Mouse (Mus musculus) megakaryocyte, embryonic 14.5 days (primary cell): ENCODE measurements around the gene E330017A01Rik. TPM values are rescaled to one million over a fixed set of nuclear protein-coding genes. Genes with fewer than 3 reads are reported as not detected.

ENCODE experiments used
- H3K27me3 ChIP-seq: replicated peaks from 2 replicates; pipeline ENCODE3; 2012; ENCODE audit warnings: inconsistent platforms
- H3K36me3 ChIP-seq: replicated peaks from 2 replicates; pipeline ENCODE3; 2012; ENCODE audit warnings: low read length, inconsistent platforms, mixed read lengths
- H3K4me1 ChIP-seq: 2 replicates; pipeline ENCODE4 v1.6.1; 2012; ENCODE audit warnings: inconsistent platforms
- H3K4me3 ChIP-seq: replicated peaks from 2 replicates; pipeline ENCODE3; 2012; ENCODE audit warnings: moderate library complexity, mild to moderate bottlenecking, inconsistent platforms
- H3K9me3 ChIP-seq: 2 replicates; pipeline ENCODE4 v1.6.1; 2012; ENCODE audit warnings: inconsistent platforms
- FLI1 ChIP-seq: IDR thresholded peaks from 2 replicates; pipeline ENCODE4 v1.6.1; 2012; ENCODE audit warnings: low read length, inconsistent platforms, mixed read lengths
- GATA1 ChIP-seq: IDR thresholded peaks from 3 replicates; pipeline ENCODE4 v1.6.1; 2012; ENCODE audit warnings: mixed read lengths, low read length, inconsistent platforms, borderline replicate concordance
- polyA plus RNA-seq: library from polyadenylated mRNA; stranded (reverse); fragments of >175 nt; gene quantifications from 2 replicates; pipeline ENCODE4 v1.2.3, GENCODE M21; 2012; ENCODE audit warnings: low replicate concordance; ENCODE audit not compliant: insufficient read depth

The E330017A01Rik gene
- polyA plus RNA-seq, 1 experiment, result not detected

GRCm38 (mm10) chr16:58629736-58630135 is 8.8 kb downstream of the E330017A01Rik start:
- no peak overlapping the region for H3K4me3 ChIP-seq
- H3K36me3 ChIP-seq, result no peaks in the 10 kb centered on the region
- H3K4me1 ChIP-seq, result peaks cover 55% of the 10 kb centered on the region
- no peaks in the 10 kb centered on the region for H3K9me3 ChIP-seq
- no peak for TF ChIP-seq GATA1
- no peak for TF ChIP-seq FLI1
- H3K27me3 ChIP-seq, result no peaks in the 10 kb centered on the region

- Histone ChIP-seq H3K4me1 (peaks cover 52% of the 10 kb centered on the region), H3K4me3 (no peak overlapping the region), H3K36me3 (no peaks in the 10 kb centered on the region), H3K27me3 (no peaks in the 10 kb centered on the region), H3K9me3 (no peaks in the 10 kb centered on the region)
- TF ChIP-seq GATA1 (no peak), FLI1 (no peak)
Observed at GRCm38 (mm10) chr16:58628968-58629367, 9.6 kb downstream of the E330017A01Rik start.

- TF ChIP-seq GATA1 (no peak), FLI1 (no peak)
Observed at GRCm38 (mm10) chr16:58628336-58628680, 10.2 kb downstream of the E330017A01Rik start.

GRCm38 (mm10) chr16:58627597-58628335 is 10.8 kb downstream of the E330017A01Rik start:
- Histone ChIP-seq H3K36me3 (no peaks in the 10 kb centered on the region), H3K27me3 (no peaks in the 10 kb centered on the region), H3K9me3 (no peaks in the 10 kb centered on the region), H3K4me1 (peaks cover 58% of the 10 kb centered on the region), H3K4me3 (no peak overlapping the region)
- TF ChIP-seq GATA1 (no peak), FLI1 (no peak)

More at GRCm38 (mm10) chr16:58628336-58628680, 10.2 kb downstream of the E330017A01Rik start:
- H3K4me1 ChIP-seq, result peaks cover 53% of the 10 kb centered on the region
- H3K4me3 ChIP-seq, result no peak overlapping the region
- no peaks in the 10 kb centered on the region for H3K9me3 ChIP-seq
- no peaks in the 10 kb centered on the region for H3K36me3 ChIP-seq
- no peaks in the 10 kb centered on the region for H3K27me3 ChIP-seq

GRCm38 (mm10) chr16:58623944-58624343 is 14.6 kb downstream of the E330017A01Rik start:
- Histone ChIP-seq H3K27me3 (no peaks in the 10 kb centered on the region), H3K4me1 (peaks cover 48% of the 10 kb centered on the region), H3K9me3 (no peaks in the 10 kb centered on the region), H3K4me3 (no peak overlapping the region), H3K36me3 (no peaks in the 10 kb centered on the region)
- TF ChIP-seq GATA1 (no peak), FLI1 (no peak)

GRCm38 (mm10) chr16:58623114-58623513 is 15.4 kb downstream of the E330017A01Rik start:
- TF ChIP-seq GATA1 (no peak), FLI1 (no peak)

GRCm38 (mm10) chr16:58622377-58622776 is 16.2 kb downstream of the E330017A01Rik start:
- TF ChIP-seq FLI1 (no peak), GATA1 (no peak)
- H3K9me3 ChIP-seq, result no peaks in the 10 kb centered on the region
- H3K4me1 ChIP-seq, result peaks cover 47% of the 10 kb centered on the region
- no peaks in the 10 kb centered on the region for H3K36me3 ChIP-seq
- no peaks in the 10 kb centered on the region for H3K27me3 ChIP-seq
- no peak overlapping the region for H3K4me3 ChIP-seq

More at GRCm38 (mm10) chr16:58623114-58623513, 15.4 kb downstream of the E330017A01Rik start:
- Histone ChIP-seq H3K36me3 (no peaks in the 10 kb centered on the region), H3K27me3 (no peaks in the 10 kb centered on the region), H3K4me1 (peaks cover 46% of the 10 kb centered on the region), H3K9me3 (no peaks in the 10 kb centered on the region), H3K4me3 (no peak overlapping the region)

GRCm38 (mm10) chr16:58617346-58617745 is 21.2 kb downstream of the E330017A01Rik start:
- Histone ChIP-seq H3K27me3 (no peaks in the 10 kb centered on the region), H3K4me3 (peak overlapping the region; percentile 42), H3K36me3 (no peaks in the 10 kb centered on the region), H3K9me3 (no peaks in the 10 kb centered on the region), H3K4me1 (peaks cover 27% of the 10 kb centered on the region)
- TF ChIP-seq FLI1, result no peak
- TF ChIP-seq GATA1, result no peak

GRCm38 (mm10) chr16:58616878-58617277 is 21.7 kb downstream of the E330017A01Rik start, which contains the start of gene Gm813:
Gm813 (minus strand) TSS chr16:58616978.
- Histone ChIP-seq H3K36me3 (no peaks in the 10 kb centered on the region), H3K4me3 (peak within 1 kb of the TSS; percentile 42), H3K9me3 (no peaks in the 10 kb centered on the region), H3K27me3 (no peaks in the 10 kb centered on the region), H3K4me1 (peaks cover 28% of the 10 kb centered on the region)
- TF ChIP-seq GATA1 (no peak), FLI1 (no peak)

GRCm38 (mm10) chr16:58612969-58613368 is 25.6 kb downstream of the E330017A01Rik start:
- Histone ChIP-seq H3K27me3 (no peaks in the 10 kb centered on the region), H3K4me1 (peaks cover 46% of the 10 kb centered on the region), H3K9me3 (no peaks in the 10 kb centered on the region), H3K4me3 (no peak overlapping the region), H3K36me3 (no peaks in the 10 kb centered on the region)
- TF ChIP-seq FLI1 (no peak), GATA1 (no peak)
